Mouse (Mus musculus) myocyte (in vitro differentiated cells): ENCODE results near the gene Ppfibp1. TPM values are rescaled to one million over a fixed set of nuclear protein-coding genes. Genes with fewer than 3 reads are reported as not detected.

Source experiments
- H3K27me3 ChIP-seq: one replicate; pipeline ENCODE4 v1.6.1; 2011; ENCODE audit not compliant: control insufficient read depth, insufficient read depth, insufficient read length
- H3K36me3 ChIP-seq: one replicate; pipeline ENCODE4 v1.6.1; 2011; ENCODE audit not compliant: control insufficient read depth, insufficient read depth
- H3K4me2 ChIP-seq: one replicate; pipeline ENCODE4 v1.6.1; 2011; ENCODE audit warnings: low read depth, control low read depth
- H3K4me3 ChIP-seq: one replicate; pipeline ENCODE4 v1.5.1; 2011; ENCODE audit warnings: mild to moderate bottlenecking, control low read depth, moderate library complexity
- H3K79me2 ChIP-seq: one replicate; pipeline ENCODE4 v1.6.1; 2011; ENCODE audit not compliant: control insufficient read depth, insufficient read depth
- H3ac ChIP-seq: one replicate; pipeline ENCODE4 v1.6.1; 2011; ENCODE audit not compliant: control insufficient read depth, insufficient read length
- CEBPB ChIP-seq: IDR thresholded peaks from 2 replicates; pipeline ENCODE4 v1.6.1; 2011; ENCODE audit warnings: mild to moderate bottlenecking, moderate library complexity; ENCODE audit not compliant: poor library complexity, insufficient read depth, severe bottlenecking
- E2F4 ChIP-seq: IDR thresholded peaks from one replicate; pipeline ENCODE4 v1.6.1; 2011; ENCODE audit warnings: mild to moderate bottlenecking, control low read depth, moderate library complexity; ENCODE audit not compliant: insufficient read depth
- MAX ChIP-seq: IDR thresholded peaks from one replicate; pipeline ENCODE4 v1.6.1; 2011; ENCODE audit warnings: low read depth, mild to moderate bottlenecking, control low read depth
- MYOD1 ChIP-seq, 3 experiments: IDR thresholded peaks; one replicate each; pipeline ENCODE4 v1.6.1; 2011; ENCODE audit warnings: control low read depth in 2 of 3, low read depth in 2 of 3, mild to moderate bottlenecking in 2 of 3, moderate library complexity in 1 of 3; ENCODE audit not compliant: insufficient read length in 2 of 3, control insufficient read depth in 1 of 3
- MYOG ChIP-seq, 3 experiments: IDR thresholded peaks; one replicate each; pipeline ENCODE4 v1.6.1; 2011; ENCODE audit warnings: control low read depth in 2 of 3, low read depth in 2 of 3, mild to moderate bottlenecking in 2 of 3; ENCODE audit not compliant: insufficient read length in 2 of 3, control insufficient read depth in 1 of 3, insufficient read depth in 1 of 3
- POLR2A ChIP-seq: IDR thresholded peaks from one replicate; pipeline ENCODE4 v1.6.1; 2011; ENCODE audit warnings: low read depth, mild to moderate bottlenecking, control low read depth, moderate library complexity; ENCODE audit not compliant: insufficient read length
- POLR2AphosphoS2 ChIP-seq: IDR thresholded peaks from one replicate; pipeline ENCODE4 v1.6.1; 2011; ENCODE audit warnings: low read depth, control low read depth; ENCODE audit not compliant: insufficient read length
- REST ChIP-seq: IDR thresholded peaks from one replicate; pipeline ENCODE4 v1.6.1; 2011; ENCODE audit warnings: mild to moderate bottlenecking, control low read depth, moderate library complexity; ENCODE audit not compliant: insufficient read depth, insufficient read length
- SRF ChIP-seq: IDR thresholded peaks from one replicate; pipeline ENCODE4 v1.6.1; 2011; ENCODE audit warnings: low read depth; ENCODE audit not compliant: control insufficient read depth, insufficient read length
- TCF12 ChIP-seq: IDR thresholded peaks from one replicate; pipeline ENCODE4 v1.6.1; 2011; ENCODE audit warnings: mild to moderate bottlenecking, control low read depth; ENCODE audit not compliant: poor library complexity, insufficient read depth, severe bottlenecking
- TCF3 ChIP-seq: IDR thresholded peaks from one replicate; pipeline ENCODE4 v1.6.1; 2011; ENCODE audit warnings: low read depth, control low read depth; ENCODE audit not compliant: insufficient read length
- USF1 ChIP-seq: IDR thresholded peaks from one replicate; pipeline ENCODE4 v1.6.1; 2011; ENCODE audit warnings: low read depth, mild to moderate bottlenecking, control low read depth, moderate library complexity
- polyA plus RNA-seq: library from polyadenylated mRNA; unstranded; fragments of >200 nt; fragmentation: generic; extraction: Trizol; gene quantifications from one replicate; pipeline ENCODE4 v1.2.1, GENCODE M21; 2012; ENCODE audit warnings: missing spikeins

The Ppfibp1 gene
- polyA plus RNA-seq, 1 experiment = 79.3 TPM

DNA sequence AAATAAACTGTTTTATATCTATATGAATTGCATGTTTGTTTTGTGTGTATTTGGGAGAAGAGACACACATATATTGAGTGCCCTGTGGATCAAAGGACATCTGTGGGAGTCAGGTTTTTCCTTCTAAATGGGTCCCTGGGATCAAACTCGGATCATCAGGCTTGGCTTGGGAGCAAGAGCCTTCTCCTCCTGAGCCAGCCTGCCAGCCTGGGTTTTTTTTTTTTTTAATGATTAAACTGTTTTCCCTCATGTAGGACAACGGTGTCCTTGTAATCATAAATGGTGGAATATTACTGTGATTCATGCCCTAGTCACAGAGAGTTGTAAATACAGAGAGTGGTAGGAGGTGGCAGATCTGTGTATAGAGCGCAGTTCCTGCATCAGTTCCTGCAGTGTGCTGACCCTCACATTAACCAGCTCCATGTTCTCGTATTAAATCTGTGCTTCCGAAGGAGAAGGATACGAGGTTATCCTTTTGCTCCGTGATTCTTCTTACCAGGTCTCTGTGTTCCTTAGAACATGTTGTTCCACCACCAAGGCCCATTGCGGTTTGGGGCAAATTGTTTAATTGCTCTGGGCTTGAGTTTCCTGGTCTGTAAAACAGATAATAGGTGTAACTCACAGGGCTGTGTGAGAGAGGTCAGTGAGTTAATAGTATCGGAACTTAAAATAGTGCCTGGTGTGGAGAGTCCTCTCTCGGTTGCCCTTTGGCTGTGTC, 176.1 kb downstream of the Ppfibp1 start:
- Histone ChIP-seq H3K36me3 (peaks cover 23% of the 10 kb centered on the region), H3K4me2 (no peak overlapping the region), H3K27me3 (no peaks in the 10 kb centered on the region), H3ac (no peak overlapping the region), H3K79me2 (no peaks in the 10 kb centered on the region), H3K4me3 (no peak overlapping the region)
- TF ChIP-seq USF1 = no peak
- TF ChIP-seq TCF12 = no peak
- TF ChIP-seq REST = no peak
- TF ChIP-seq SRF = no peak
- TF ChIP-seq POLR2AphosphoS2 = no peak
- no peak for TF ChIP-seq TCF3
- TF ChIP-seq MYOD1 (IDR thresholded peaks at IDR 0.05; ENCODE audit: control insufficient read depth in 1 of 3, insufficient read length in 2 of 3, low read depth in 2 of 3) = no peak
- TF ChIP-seq CEBPB = no peak

GRCm38 (mm10) chr6:147064944-147065261, 176.6 kb downstream of the Ppfibp1 start:
- TF ChIP-seq POLR2AphosphoS2 = no peak
- TF ChIP-seq MYOD1 (IDR thresholded peaks at IDR 0.05; ENCODE audit: control insufficient read depth in 1 of 3, insufficient read length in 2 of 3, low read depth in 2 of 3) = no peak
- TF ChIP-seq CEBPB = no peak
- no peak for TF ChIP-seq POLR2A
- no peak for TF ChIP-seq SRF
- no peak for TF ChIP-seq E2F4
- Histone ChIP-seq H3K79me2 (no peaks in the 10 kb centered on the region), H3ac (no peak overlapping the region), H3K4me3 (no peak overlapping the region), H3K36me3 (peaks cover 23% of the 10 kb centered on the region), H3K27me3 (no peaks in the 10 kb centered on the region), H3K4me2 (no peak overlapping the region)

GRCm38 (mm10) chr6:147075808-147076387, 187.6 kb downstream of the Ppfibp1 start:
- no peaks in the 10 kb centered on the region for H3K79me2 ChIP-seq
- no peak overlapping the region for H3ac ChIP-seq
- H3K4me3 ChIP-seq = no peak overlapping the region
- H3K36me3 ChIP-seq = peaks cover 4% of the 10 kb centered on the region
- no peaks in the 10 kb centered on the region for H3K27me3 ChIP-seq
- TF ChIP-seq TCF12 = no peak
- no peak for TF ChIP-seq MYOG (IDR thresholded peaks at IDR 0.05; ENCODE audit: control insufficient read depth in 1 of 3, insufficient read depth in 1 of 3, insufficient read length in 2 of 3, low read depth in 2 of 3)
- no peak for TF ChIP-seq TCF3
- no peak for TF ChIP-seq E2F4
- TF ChIP-seq POLR2A = no peak
- TF ChIP-seq USF1 = no peak
- TF ChIP-seq MAX = no peak
- no peak for TF ChIP-seq REST
- no peak for TF ChIP-seq SRF
- no peak for TF ChIP-seq MYOD1 (IDR thresholded peaks at IDR 0.05; ENCODE audit: control insufficient read depth in 1 of 3, insufficient read length in 2 of 3, low read depth in 2 of 3)
- TF ChIP-seq CEBPB = no peak
- TF ChIP-seq POLR2AphosphoS2 = no peak
- no peak overlapping the region for H3K4me2 ChIP-seq

DNA sequence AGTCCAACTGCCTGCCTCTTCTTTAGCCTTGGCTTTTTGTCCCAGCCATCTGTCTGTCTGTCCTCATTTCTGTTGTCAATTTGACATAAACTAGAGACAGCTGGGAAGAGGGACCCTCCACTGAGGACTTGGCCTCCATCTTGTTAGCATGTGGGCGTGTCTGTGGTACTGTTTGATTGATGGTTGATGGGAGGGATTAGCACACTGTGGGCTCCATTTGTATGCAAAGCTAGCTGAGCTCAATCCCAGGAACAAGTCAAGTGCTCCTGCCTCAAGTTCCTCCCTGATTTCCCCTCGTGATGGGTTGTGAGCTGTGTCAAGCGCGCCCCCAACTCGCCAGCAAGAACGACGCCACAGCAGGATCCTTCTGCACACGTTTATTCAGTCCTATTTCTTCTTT, 188.6 kb downstream of the Ppfibp1 start:
- TF ChIP-seq SRF = no peak
- TF ChIP-seq CEBPB = no peak
- no peak for TF ChIP-seq TCF3
- TF ChIP-seq TCF12 = no peak
- no peak for TF ChIP-seq E2F4
- no peak for TF ChIP-seq MYOD1 (IDR thresholded peaks at IDR 0.05; ENCODE audit: control insufficient read depth in 1 of 3, insufficient read length in 2 of 3, low read depth in 2 of 3)
- TF ChIP-seq MYOG (IDR thresholded peaks at IDR 0.05; ENCODE audit: control insufficient read depth in 1 of 3, insufficient read depth in 1 of 3, insufficient read length in 2 of 3, low read depth in 2 of 3) = no peak
- TF ChIP-seq REST = no peak
- TF ChIP-seq MAX = no peak
- TF ChIP-seq POLR2AphosphoS2 = no peak
- TF ChIP-seq USF1 = no peak
- TF ChIP-seq POLR2A = no peak
- no peak overlapping the region for H3ac ChIP-seq
- no peaks in the 10 kb centered on the region for H3K27me3 ChIP-seq
- no peak overlapping the region for H3K4me2 ChIP-seq
- H3K4me3 ChIP-seq = no peak overlapping the region
- H3K79me2 ChIP-seq = no peaks in the 10 kb centered on the region
- no peaks in the 10 kb centered on the region for H3K36me3 ChIP-seq

DNA sequence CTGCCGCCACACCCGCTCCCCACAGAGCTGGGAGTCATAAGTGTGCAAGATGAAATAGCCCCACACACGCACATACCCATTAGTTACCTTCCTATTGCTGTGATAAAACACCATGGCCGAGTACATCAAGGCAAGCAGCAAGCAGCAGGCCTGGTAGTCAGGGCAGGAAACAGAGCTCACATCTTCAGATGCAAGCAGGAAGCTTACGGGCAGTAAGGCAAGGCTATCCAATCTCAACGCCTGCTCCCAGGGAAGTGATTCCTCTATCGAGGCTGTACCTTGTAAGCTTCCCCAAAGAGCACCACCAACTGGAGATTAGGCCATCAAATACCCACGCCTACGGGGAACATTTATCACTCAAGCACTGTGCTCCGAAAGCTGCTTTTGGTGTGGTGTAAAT, 191.6 kb downstream of the Ppfibp1 start:
- no peak overlapping the region for H3ac ChIP-seq
- TF ChIP-seq TCF3 (no peak), TCF12 (no peak)
- H3K27me3 ChIP-seq = no peaks in the 10 kb centered on the region
- H3K36me3 ChIP-seq = no peaks in the 10 kb centered on the region
- H3K4me2 ChIP-seq = no peak overlapping the region
- no peaks in the 10 kb centered on the region for H3K79me2 ChIP-seq
- no peak overlapping the region for H3K4me3 ChIP-seq

Other genes with a start within 250 kb of the Ppfibp1 start
- gene Med21, start 245.9 kb upstream of the Ppfibp1 start, polyA plus RNA-seq = 53.5 TPM
- gene Tm7sf3, start 245.7 kb upstream of the Ppfibp1 start, polyA plus RNA-seq = 9.3 TPM
- 6.9 TPM for gene Stk38l, start 163.5 kb upstream of the Ppfibp1 start, polyA plus RNA-seq
- 0.52 TPM for gene Arntl2, start 92.4 kb upstream of the Ppfibp1 start, polyA plus RNA-seq
- not detected for gene Smco2, start 38.4 kb upstream of the Ppfibp1 start, polyA plus RNA-seq
- 0.02 TPM for gene 1700034J05Rik, start 65.9 kb downstream of the Ppfibp1 start, polyA plus RNA-seq
- gene Rep15, start 144.1 kb downstream of the Ppfibp1 start, polyA plus RNA-seq = 0.90 TPM
- 44.9 TPM for gene Mrps35, start 154.3 kb downstream of the Ppfibp1 start, polyA plus RNA-seq
- 0.10 TPM for gene Mansc4, start 198.5 kb downstream of the Ppfibp1 start, polyA plus RNA-seq
- 2.2 TPM for gene Klhl42, start 202.9 kb downstream of the Ppfibp1 start, polyA plus RNA-seq